Mouse (Mus musculus): ENCODE measurements around the gene Tecr. TPM values are rescaled to one million over a fixed set of nuclear protein-coding genes. Genes with fewer than 3 reads are reported as not detected.

Tecr gene
- polyA plus RNA-seq, 1 experiment from 2014 or later: 704 TPM

- H3K4me3 ChIP-seq (ENCODE audit: low read depth, low read length): no peak within 1 kb of the TSS
- no peaks in the 10 kb centered on the region for H3K36me3 ChIP-seq (ENCODE audit: control insufficient read depth, insufficient read depth, low read length)
- no peaks in the 10 kb centered on the region for H3K4me1 ChIP-seq (ENCODE audit: control insufficient read depth, insufficient read depth, low read length)
- H3K4me2 ChIP-seq (ENCODE audit: low read depth, severe bottlenecking): no peak within 1 kb of the TSS
- H3K27ac ChIP-seq (replicated peaks; ENCODE audit: low read depth, low read length): no peak within 1 kb of the TSS
- no peak for DNase-seq (ENCODE audit: low spot score)
- no peak within 1 kb of the TSS for H3K9ac ChIP-seq (ENCODE audit: low read length)
- H3K27me3 ChIP-seq (ENCODE audit: control insufficient read depth, insufficient read depth, low read length): no peaks in the 10 kb centered on the region
- 85% methylated on average over 3 of the region's 3 CpGs for WGBS
- no peak for ATAC-seq (ENCODE audit: insufficient number of reproducible peaks, low FRiP score, low TSS enrichment, low read depth)
- no peaks in the 10 kb centered on the region for H3K9me3 ChIP-seq (ENCODE audit: control insufficient read depth, low read length)
These were observed 72.0 kb downstream of the Tecr start, which contains the start of gene Olfr370 for GRCm38 (mm10) chr8:83535736-83536135. Gene Olfr370, plus strand, starts transcription at chr8:83535780.

GRCm38 (mm10) chr8:83534802-83535201 lies 73.0 kb downstream of the Tecr start:
- Histone ChIP-seq H3K36me3 (ENCODE audit: control insufficient read depth, insufficient read depth, low read length) (no peaks in the 10 kb centered on the region), H3K27me3 (ENCODE audit: control insufficient read depth, insufficient read depth, low read length) (no peaks in the 10 kb centered on the region), H3K9ac (ENCODE audit: low read length) (no peak overlapping the region), H3K4me2 (ENCODE audit: low read depth, severe bottlenecking) (no peak overlapping the region), H3K27ac (replicated peaks; ENCODE audit: low read depth, low read length) (no peak overlapping the region), H3K4me1 (ENCODE audit: control insufficient read depth, insufficient read depth, low read length) (no peaks in the 10 kb centered on the region), H3K4me3 (ENCODE audit: low read depth, low read length) (no peak overlapping the region), H3K9me3 (ENCODE audit: control insufficient read depth, low read length) (no peaks in the 10 kb centered on the region)
- no peak for DNase-seq (ENCODE audit: low spot score)
- no peak for ATAC-seq (ENCODE audit: insufficient number of reproducible peaks, low FRiP score, low TSS enrichment, low read depth)
- WGBS: 88% methylated on average over 2 of the region's 2 CpGs

Other genes starting within 250 kb of the Tecr start
- 2.5 and 2.7 TPM in 2 replicates for gene Clgn, start 218.1 kb downstream of the Tecr start, polyA plus RNA-seq (2014; fragmentation: Nextera tagmentation; extraction: Ambion mirVana)
- gene Scoc, start 149.6 kb downstream of the Tecr start, polyA plus RNA-seq (2014; fragmentation: Nextera tagmentation; extraction: Ambion mirVana): 117 and 124 TPM in 2 replicates
- gene Olfr370, start 72.2 kb downstream of the Tecr start, polyA plus RNA-seq (2014; fragmentation: Nextera tagmentation; extraction: Ambion mirVana): not detected in 2 replicates
- 331 and 339 TPM in 2 replicates for gene Ndufb7, start 41.3 kb downstream of the Tecr start, polyA plus RNA-seq (2014; fragmentation: Nextera tagmentation; extraction: Ambion mirVana)
- 75.6 and 78.2 TPM in 2 replicates for gene Dnajb1, start 222 bp upstream of the Tecr start, polyA plus RNA-seq (2014; fragmentation: Nextera tagmentation; extraction: Ambion mirVana)
- 163 and 178 TPM in 2 replicates for gene Gipc1, start 44.7 kb upstream of the Tecr start, polyA plus RNA-seq (2014; fragmentation: Nextera tagmentation; extraction: Ambion mirVana)
- 0.59 and 1.6 TPM in 2 replicates for gene Ptger1, start 58.7 kb upstream of the Tecr start, polyA plus RNA-seq (2014; fragmentation: Nextera tagmentation; extraction: Ambion mirVana)
- gene Pkn1, start 91.2 kb upstream of the Tecr start, polyA plus RNA-seq (2014; fragmentation: Nextera tagmentation; extraction: Ambion mirVana): 28.8 and 30.1 TPM in 2 replicates
- gene Ddx39, start 107.2 kb upstream of the Tecr start, polyA plus RNA-seq (2014; fragmentation: Nextera tagmentation; extraction: Ambion mirVana): 210 and 215 TPM in 2 replicates
- gene Adgre5, start 133.4 kb upstream of the Tecr start, polyA plus RNA-seq (2014; fragmentation: Nextera tagmentation; extraction: Ambion mirVana): 24.6 and 26.4 TPM in 2 replicates